12 mouse cellular contexts compared by ENCODE assay signal in genomic region chr6:88727490-88727889, GRCm38 (mm10). TPM values are rescaled to one million over a fixed set of nuclear protein-coding genes. Genes with fewer than 3 reads are reported as not detected.
DNase-seq lines count a peak whose midpoint lies in the region; ATAC-seq and TF ChIP-seq lines count a peak whose summit lies in the region.
"Had no signal": no experiment of that assay in that cellular context is flagged by ENCODE, and none has a peak within 500 bp of the region (broad histone marks: within the 10 kb centered on the region; RNA-seq: fewer than 3 reads in every experiment).

No protein-coding gene starts in this region.

- no peak for DNase-seq in lung, postnatal 4 days
- DNase-seq in cerebellum, postnatal 10 days: peak; percentile 39 to 46
- DNase-seq in stomach, postnatal 0 days (ENCODE audit: low spot score): no peak
- DNase-seq: lung, embryonic 14.5 days; right cerebral cortex, postnatal 14 days had no signal

- no peaks in the 10 kb centered on the region for H3K9me3 ChIP-seq in hindbrain, embryonic 15.5 days
- H3K9me3 ChIP-seq in hindbrain, embryonic 16.5 days (ENCODE audit: control insufficient read depth, low read length): no peaks in the 10 kb centered on the region
- H3K9me3 ChIP-seq in lung, embryonic 15.5 days: no peaks in the 10 kb centered on the region
- H3K9me3 ChIP-seq in stomach, postnatal 0 days (ENCODE audit: control insufficient read depth, low read length): no peaks in the 10 kb centered on the region
- H3K9me3 ChIP-seq: midbrain, embryonic 13.5 days; neural tube, embryonic 12.5 days had no signal

- TF ChIP-seq CTCF in stomach, postnatal 0 days (IDR thresholded peaks at IDR 0.05; ENCODE audit: low read depth): no peak

- H3K27me3 ChIP-seq in hindbrain, embryonic 15.5 days: no peaks in the 10 kb centered on the region; the same call in 1 of the 2 replicates
- no peaks in the 10 kb centered on the region for H3K27me3 ChIP-seq in hindbrain, embryonic 16.5 days (replicated peaks; ENCODE audit: control insufficient read depth, insufficient read depth, low read length)
- H3K27me3 ChIP-seq in lung, embryonic 15.5 days: 0 out of 2 replicates have a peak, but pooled peaks cover 3% of the 10 kb centered on the region
- H3K27me3 ChIP-seq in stomach, postnatal 0 days (ENCODE audit: control insufficient read depth, insufficient read depth, low read length): no peaks in the 10 kb centered on the region

- peaks cover 35% of the 10 kb centered on the region for H3K4me1 ChIP-seq in hindbrain, embryonic 15.5 days (replicated peaks)
- H3K4me1 ChIP-seq in hindbrain, embryonic 16.5 days (ENCODE audit: control insufficient read depth, insufficient read depth, low read depth, low read length): peaks cover 15% of the 10 kb centered on the region
- peaks cover 44% of the 10 kb centered on the region for H3K4me1 ChIP-seq in lung, embryonic 15.5 days
- H3K4me1 ChIP-seq in stomach, postnatal 0 days (replicated peaks; ENCODE audit: control insufficient read depth, insufficient read depth): peaks cover 9% of the 10 kb centered on the region

- WGBS in hindbrain, embryonic 15.5 days: 84% methylated on average over 5 of the region's 5 CpGs
- WGBS in hindbrain, embryonic 16.5 days: 79% methylated on average over 5 of the region's 5 CpGs
- whole genome bisulfite sequencing in lung, embryonic 15.5 days: 83% methylated on average over 5 of the region's 5 CpGs
- WGBS in stomach, postnatal 0 days: 85% methylated on average over 5 of the region's 5 CpGs

- no peak overlapping the region for H3K27ac ChIP-seq in hindbrain, embryonic 15.5 days (replicated peaks)
- H3K27ac ChIP-seq in hindbrain, embryonic 16.5 days (ENCODE audit: low read depth, low read length): no peak overlapping the region
- no peak overlapping the region for H3K27ac ChIP-seq in lung, embryonic 15.5 days
- H3K27ac ChIP-seq in stomach, postnatal 0 days (replicated peaks): no peak overlapping the region
- H3K27ac ChIP-seq: midbrain, embryonic 13.5 days; neural tube, embryonic 12.5 days had no signal

- no peak overlapping the region for H3K9ac ChIP-seq in hindbrain, embryonic 15.5 days
- H3K9ac ChIP-seq in hindbrain, embryonic 16.5 days (ENCODE audit: low read depth, low read length): no peak overlapping the region
- H3K9ac ChIP-seq in lung, embryonic 15.5 days: no peak overlapping the region
- H3K9ac ChIP-seq in stomach, postnatal 0 days (ENCODE audit: low read length): no peak overlapping the region
- H3K9ac ChIP-seq: lung, embryonic 14.5 days; midbrain, embryonic 13.5 days; neural tube, embryonic 12.5 days had no signal

- no peak for ATAC-seq in hindbrain, embryonic 15.5 days (ENCODE audit: low FRiP score, low read depth)
- ATAC-seq in hindbrain, embryonic 16.5 days: no peak
- ATAC-seq in lung, embryonic 15.5 days (ENCODE audit: borderline replicate concordance, extremely low read depth, low FRiP score, low TSS enrichment): no peak
- ATAC-seq in stomach, postnatal 0 days (ENCODE audit: low FRiP score, low TSS enrichment): no peak
- ATAC-seq in frontal cortex, adult (ENCODE audit: low TSS enrichment): no peak
- ATAC-seq: CD4-positive, CD25-positive, alpha-beta regulatory T cell, adult 4 months; midbrain, embryonic 13.5 days had no signal

- TF ChIP-seq EP300 in stomach, postnatal 0 days (optimal IDR thresholded peaks at IDR 0.05): no peak

- H3K4me3 ChIP-seq in hindbrain, embryonic 15.5 days: no peak overlapping the region
- no peak overlapping the region for H3K4me3 ChIP-seq in hindbrain, embryonic 16.5 days (ENCODE audit: low read length)
- H3K4me3 ChIP-seq in lung, embryonic 15.5 days: no peak overlapping the region
- no peak overlapping the region for H3K4me3 ChIP-seq in stomach, postnatal 0 days (ENCODE audit: low read depth, low read length)
- H3K4me3 ChIP-seq: midbrain, embryonic 13.5 days; neural tube, embryonic 12.5 days had no signal

- H3K36me3 ChIP-seq in hindbrain, embryonic 15.5 days: no peaks in the 10 kb centered on the region
- H3K36me3 ChIP-seq in hindbrain, embryonic 16.5 days (ENCODE audit: control insufficient read depth, insufficient read depth, low read length): no peaks in the 10 kb centered on the region
- no peaks in the 10 kb centered on the region; the same call in 1 of the 2 replicates for H3K36me3 ChIP-seq in lung, embryonic 15.5 days
- H3K36me3 ChIP-seq in stomach, postnatal 0 days (ENCODE audit: control insufficient read depth, insufficient read depth, low read length): no peaks in the 10 kb centered on the region
- H3K36me3 ChIP-seq: midbrain, embryonic 13.5 days; neural tube, embryonic 12.5 days had no signal

- H3K4me2 ChIP-seq in hindbrain, embryonic 15.5 days: peak overlapping the region; percentile 97
- no peak overlapping the region; the same call in 1 of the 2 replicates for H3K4me2 ChIP-seq in hindbrain, embryonic 16.5 days (ENCODE audit: low read length)
- 0 out of 2 replicates have a peak overlapping the region, but pooled peaks have one; percentile 83 for H3K4me2 ChIP-seq in lung, embryonic 15.5 days
- peak overlapping the region; percentile 94 for H3K4me2 ChIP-seq in stomach, postnatal 0 days (replicated peaks; ENCODE audit: low read depth)
- H3K4me2 ChIP-seq: midbrain, embryonic 13.5 days; neural tube, embryonic 12.5 days had no signal

RNA-seq across cellular contexts. Expression of gene Mgll, which starts 3.3 kb away (rescaled TPM):
- 54.3 and 59.0 TPM in 2 replicates for polyA plus RNA-seq in hindbrain, embryonic 15.5 days (2015; fragmentation: Nextera tagmentation; extraction: Ambion mirVana)
- 79.1 and 96.8 TPM in 2 replicates for polyA plus RNA-seq in hindbrain, embryonic 16.5 days (2015; fragmentation: Nextera tagmentation; extraction: Ambion mirVana)
- 75.8 and 76.7 TPM in 2 replicates for polyA plus RNA-seq in lung, embryonic 15.5 days (2015; fragmentation: Nextera tagmentation; extraction: Ambion mirVana)
- 117 and 127 TPM in 2 replicates for polyA plus RNA-seq in stomach, postnatal 0 days (2015; fragmentation: Nextera tagmentation; extraction: Ambion mirVana)

Comparison
In these comparisons a context has a peak if more than half of its experiments do, and no peak if none do; other contexts are left out.
1. DNase-seq: peak in cerebellum, postnatal 10 days (2 of 2); none in lung, postnatal 4 days (0 of 2) and stomach, postnatal 0 days (single experiment).